Mouse (Mus musculus): ENCODE measurements at regions not wholly inside any gene's neighbourhood (a gene's known extent, or its start where the extent isn't known, plus 50 kb on each side); places are given as distances from the start of the nearest gene placed in this dataset.

DNA sequence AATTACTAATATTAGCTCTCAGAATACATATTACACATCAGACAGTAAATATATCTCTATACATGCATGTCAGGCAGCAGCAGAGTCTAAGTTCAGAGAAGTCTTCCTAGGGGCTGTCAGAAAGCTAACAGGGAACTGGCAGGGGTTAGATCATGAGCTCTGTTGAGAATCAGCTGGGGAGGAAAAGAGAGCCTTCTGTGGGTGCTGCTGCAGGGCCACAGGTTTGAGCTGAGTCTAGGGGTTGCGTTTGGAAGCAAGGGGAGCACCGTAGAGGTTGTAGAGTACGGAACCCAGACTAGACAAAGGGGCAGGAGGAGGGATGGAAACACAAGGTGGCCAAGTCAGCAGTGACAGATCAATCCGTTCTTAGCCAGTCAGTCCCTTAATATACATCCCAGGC, 106.2 kb upstream of the Egln3 start:
- no peak overlapping the region for H3K9ac ChIP-seq
- H3K9me3 ChIP-seq = no peaks in the 10 kb centered on the region
- H3K4me2 ChIP-seq = no peak overlapping the region
- ATAC-seq (ENCODE audit: insufficient number of reproducible peaks, low FRiP score, low TSS enrichment, low read depth) = no peak
- WGBS = 86% methylated on average over 4 of the region's 4 CpGs
- H3K27ac ChIP-seq = no peak overlapping the region
- peaks cover 10% of the 10 kb centered on the region for H3K4me1 ChIP-seq
- no peaks in the 10 kb centered on the region for H3K36me3 ChIP-seq
- H3K4me3 ChIP-seq = no peak overlapping the region
- H3K27me3 ChIP-seq = peaks cover 3% of the 10 kb centered on the region

DNA sequence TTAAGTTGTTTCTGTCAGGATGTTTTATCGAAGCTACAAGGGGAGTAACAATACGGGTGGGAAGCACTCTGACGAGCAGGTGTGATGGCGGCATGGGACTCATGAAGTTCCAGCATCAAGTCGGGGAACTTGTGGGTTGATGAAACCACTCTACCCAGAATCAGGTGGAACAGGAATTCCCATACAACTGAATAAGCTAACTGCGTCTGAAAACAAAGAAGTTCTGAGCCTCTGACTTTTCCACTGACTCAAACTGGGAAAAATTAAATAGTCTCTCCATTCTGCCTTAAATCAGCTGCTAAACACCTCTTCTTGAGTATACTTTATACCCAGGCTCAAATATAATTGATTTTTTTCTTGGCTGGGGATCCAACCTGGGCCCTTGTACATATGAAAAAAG, 105.6 kb upstream of the Egln3 start:
- no peak overlapping the region for H3K27ac ChIP-seq
- ATAC-seq (ENCODE audit: insufficient number of reproducible peaks, low FRiP score, low TSS enrichment, low read depth) = no peak
- no peaks in the 10 kb centered on the region for H3K36me3 ChIP-seq
- H3K4me2 ChIP-seq = no peak overlapping the region
- no peaks in the 10 kb centered on the region for H3K9me3 ChIP-seq
- H3K9ac ChIP-seq = no peak overlapping the region
- H3K4me3 ChIP-seq = no peak overlapping the region
- peaks cover 3% of the 10 kb centered on the region for H3K27me3 ChIP-seq
- peaks cover 10% of the 10 kb centered on the region for H3K4me1 ChIP-seq
- WGBS = 82% methylated on average over 6 of the region's 6 CpGs

DNA sequence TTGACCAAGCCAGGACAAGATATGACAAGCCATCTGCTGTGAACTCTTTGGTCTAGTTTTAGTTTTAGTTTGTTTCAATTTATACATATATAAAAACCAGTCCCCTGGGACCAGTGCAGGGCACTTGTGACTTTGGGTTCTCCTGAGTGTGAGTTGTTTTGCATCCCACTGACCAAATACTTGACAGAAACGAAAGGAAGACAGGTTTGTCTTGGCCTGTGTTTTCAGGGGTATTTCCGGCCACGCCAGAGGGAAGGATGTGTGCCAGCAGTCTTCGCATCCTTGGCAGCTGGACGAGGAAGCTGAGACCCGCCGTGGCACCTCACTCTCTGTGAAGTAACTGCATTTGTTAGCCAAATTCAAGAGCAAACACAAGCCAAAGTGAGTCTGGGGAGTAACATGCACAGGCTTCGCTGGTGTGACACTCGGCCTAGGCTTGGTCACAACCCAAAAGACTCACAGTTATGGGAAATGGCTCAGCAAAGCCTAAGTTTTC, 101.5 kb upstream of the Egln3 start:
- no peak overlapping the region for H3K4me2 ChIP-seq
- H3K27ac ChIP-seq = no peak overlapping the region
- H3K36me3 ChIP-seq = no peaks in the 10 kb centered on the region
- no peak for ATAC-seq (ENCODE audit: insufficient number of reproducible peaks, low FRiP score, low TSS enrichment, low read depth)
- H3K4me3 ChIP-seq = no peak overlapping the region
- H3K9me3 ChIP-seq = no peaks in the 10 kb centered on the region
- WGBS = 86% methylated on average over 9 of the region's 9 CpGs
- no peaks in the 10 kb centered on the region for H3K4me1 ChIP-seq
- no peak overlapping the region for H3K9ac ChIP-seq
- H3K27me3 ChIP-seq = no peaks in the 10 kb centered on the region

DNA sequence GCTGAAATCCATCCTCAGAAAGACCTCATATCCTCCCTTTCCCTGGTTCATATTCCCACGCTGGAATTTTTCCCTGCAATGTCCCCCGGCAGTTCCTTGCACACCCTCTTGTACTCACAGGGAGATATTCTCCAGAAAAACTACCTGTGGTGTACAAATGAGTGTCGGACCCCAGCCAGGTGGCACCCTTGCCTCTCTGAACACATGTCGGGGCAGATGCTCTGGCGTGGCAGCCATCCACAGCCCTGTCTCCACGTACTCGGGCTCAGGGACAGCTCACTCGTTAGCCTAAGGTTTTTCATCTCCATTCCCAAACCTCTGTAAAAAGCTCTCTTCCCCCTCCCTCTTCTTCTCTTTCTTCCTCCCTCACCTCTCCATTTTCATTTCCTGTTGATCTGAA, 100.1 kb upstream of the Egln3 start:
- H3K4me3 ChIP-seq = no peak overlapping the region
- ATAC-seq (ENCODE audit: insufficient number of reproducible peaks, low FRiP score, low TSS enrichment, low read depth) = no peak
- no peak overlapping the region for H3K9ac ChIP-seq
- no peak overlapping the region for H3K27ac ChIP-seq
- no peaks in the 10 kb centered on the region for H3K9me3 ChIP-seq
- H3K36me3 ChIP-seq = no peaks in the 10 kb centered on the region
- H3K4me2 ChIP-seq = no peak overlapping the region
- 72% methylated on average over 8 of the region's 8 CpGs for WGBS
- no peaks in the 10 kb centered on the region for H3K27me3 ChIP-seq
- H3K4me1 ChIP-seq = no peaks in the 10 kb centered on the region

DNA sequence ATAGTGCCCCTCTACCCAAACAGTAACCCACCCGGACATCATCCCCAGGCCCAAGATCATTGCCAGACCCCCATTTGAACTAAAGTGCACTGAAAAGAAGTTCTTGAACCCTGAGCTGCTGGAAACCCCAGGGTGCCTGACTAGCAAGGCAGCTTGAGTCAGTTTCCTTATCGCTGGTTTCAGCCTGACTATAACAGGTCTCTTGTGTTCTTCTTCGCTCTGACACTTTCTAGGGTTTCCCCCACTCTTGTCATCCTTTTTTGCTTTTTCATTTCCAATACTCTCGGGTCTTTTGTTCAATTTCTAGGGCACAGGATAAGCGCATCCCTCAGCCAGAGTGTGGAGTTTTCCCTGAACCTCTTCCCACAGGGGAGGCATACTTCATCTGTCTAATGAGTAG, 95.8 kb upstream of the Egln3 start:
- no peak overlapping the region for H3K4me2 ChIP-seq
- no peaks in the 10 kb centered on the region for H3K4me1 ChIP-seq
- no peak overlapping the region for H3K4me3 ChIP-seq
- no peaks in the 10 kb centered on the region for H3K27me3 ChIP-seq
- WGBS = 66% methylated on average over 5 of the region's 5 CpGs
- H3K9ac ChIP-seq = no peak overlapping the region
- no peak for ATAC-seq (ENCODE audit: insufficient number of reproducible peaks, low FRiP score, low TSS enrichment, low read depth)
- no peaks in the 10 kb centered on the region for H3K9me3 ChIP-seq
- H3K27ac ChIP-seq = no peak overlapping the region
- H3K36me3 ChIP-seq = no peaks in the 10 kb centered on the region

DNA sequence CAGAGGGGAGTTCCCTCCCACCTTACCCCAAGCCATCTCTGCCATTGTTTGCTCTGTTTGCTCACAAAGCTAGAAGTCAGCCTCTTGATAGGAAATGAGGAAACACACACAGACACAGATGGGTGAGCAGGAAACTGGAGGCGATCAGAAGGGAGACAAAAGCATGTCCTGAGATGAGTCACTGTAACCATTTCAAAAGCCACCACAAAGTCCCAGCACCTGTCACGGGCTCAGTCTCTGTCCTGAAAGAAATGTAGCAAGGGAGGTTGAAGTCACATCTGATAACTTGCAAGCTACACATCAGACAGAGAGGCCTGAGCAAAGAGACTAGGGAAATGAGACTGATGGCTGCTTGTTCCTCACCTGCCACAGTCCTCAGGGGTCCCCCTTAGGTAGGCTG, 89.6 kb upstream of the Egln3 start:
- H3K27ac ChIP-seq = no peak overlapping the region
- no peak overlapping the region for H3K4me2 ChIP-seq
- no peaks in the 10 kb centered on the region for H3K27me3 ChIP-seq
- no peak overlapping the region for H3K4me3 ChIP-seq
- H3K9ac ChIP-seq = no peak overlapping the region
- no peak for ATAC-seq (ENCODE audit: insufficient number of reproducible peaks, low FRiP score, low TSS enrichment, low read depth)
- no peaks in the 10 kb centered on the region for H3K36me3 ChIP-seq
- WGBS = 78% methylated on average over 2 of the region's 2 CpGs
- H3K4me1 ChIP-seq = no peaks in the 10 kb centered on the region
- no peaks in the 10 kb centered on the region for H3K9me3 ChIP-seq

DNA sequence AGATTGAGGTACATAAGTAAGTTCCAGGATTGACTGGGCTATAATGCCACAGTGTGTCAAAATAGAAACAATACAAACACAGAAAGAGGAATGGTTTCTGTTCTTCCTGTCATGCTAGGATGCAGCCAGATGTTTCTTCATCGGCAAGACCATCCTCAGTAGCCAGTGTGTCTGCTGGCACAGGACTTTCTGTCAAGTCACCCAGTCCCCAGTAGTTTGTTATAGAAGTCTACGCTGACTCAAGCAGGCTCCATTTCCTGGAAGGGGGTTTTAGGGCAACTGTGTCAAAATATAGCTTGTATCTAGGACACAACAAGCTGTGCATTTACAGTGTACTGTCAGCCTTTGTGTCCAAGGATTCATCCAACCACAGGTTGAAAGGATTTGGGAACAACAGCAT, 86.7 kb upstream of the Egln3 start:
- H3K27me3 ChIP-seq = no peaks in the 10 kb centered on the region
- no peak for ATAC-seq (ENCODE audit: insufficient number of reproducible peaks, low FRiP score, low TSS enrichment, low read depth)
- H3K4me3 ChIP-seq = no peak overlapping the region
- no peaks in the 10 kb centered on the region for H3K36me3 ChIP-seq
- WGBS = 87% methylated on average over 2 of the region's 2 CpGs
- peaks cover 11% of the 10 kb centered on the region; the same call in 1 of the 2 replicates for H3K4me1 ChIP-seq
- no peak overlapping the region for H3K27ac ChIP-seq
- no peak overlapping the region for H3K9ac ChIP-seq
- no peaks in the 10 kb centered on the region for H3K9me3 ChIP-seq
- H3K4me2 ChIP-seq = no peak overlapping the region

DNA sequence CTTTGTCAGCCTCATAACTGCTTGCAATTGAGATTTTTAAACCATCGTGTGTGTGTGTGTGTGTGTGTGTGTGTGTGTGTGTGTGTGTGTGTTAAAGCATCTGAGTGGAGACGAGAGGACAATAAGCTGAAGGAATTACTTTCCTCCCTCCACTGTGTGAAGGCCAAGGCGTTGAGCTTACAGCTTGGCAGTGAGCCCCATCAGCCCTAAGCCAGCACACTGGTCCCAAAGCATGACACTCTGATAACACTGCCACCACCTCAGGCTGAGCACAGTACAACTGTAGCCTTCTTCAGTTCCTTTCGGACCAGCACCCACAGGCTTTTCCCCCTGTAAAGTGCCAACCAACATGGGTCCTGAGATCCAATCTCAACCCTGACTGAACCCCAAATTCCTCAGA, 85.1 kb upstream of the Egln3 start:
- 76% methylated on average over 4 of the region's 4 CpGs for WGBS
- Histone ChIP-seq H3K4me3 (no peak overlapping the region), H3K9ac (no peak overlapping the region), H3K36me3 (no peaks in the 10 kb centered on the region), H3K27ac (no peak overlapping the region), H3K4me2 (no peak overlapping the region), H3K4me1 (peaks cover 11% of the 10 kb centered on the region; the same call in 1 of the 2 replicates), H3K27me3 (no peaks in the 10 kb centered on the region), H3K9me3 (no peaks in the 10 kb centered on the region)
- ATAC-seq (ENCODE audit: insufficient number of reproducible peaks, low FRiP score, low TSS enrichment, low read depth) = no peak

DNA sequence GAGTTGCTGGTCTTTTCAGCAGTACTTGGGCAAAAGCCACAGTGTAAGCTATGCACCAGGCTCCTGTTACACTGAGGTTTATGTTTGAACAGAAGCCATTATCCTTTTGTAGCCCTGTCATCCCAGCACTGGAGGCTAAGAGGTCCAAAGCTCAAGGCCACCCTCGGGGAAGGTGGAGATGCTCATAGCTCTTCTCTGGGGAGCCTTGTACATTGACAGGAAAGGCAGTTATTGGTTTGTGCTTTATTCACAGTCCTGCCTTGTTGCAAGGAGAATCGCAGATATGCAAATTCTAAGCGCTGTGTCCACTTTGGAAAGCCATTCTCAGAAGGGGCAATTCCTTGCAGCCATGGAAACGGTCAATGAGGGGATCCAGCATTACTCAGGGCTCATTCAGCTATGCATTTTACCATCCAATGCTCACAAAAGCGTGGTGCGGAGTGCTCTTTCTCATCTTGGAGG, 84.4 kb upstream of the Egln3 start:
- Histone ChIP-seq H3K4me1 (peaks cover 11% of the 10 kb centered on the region; the same call in 1 of the 2 replicates), H3K27me3 (no peaks in the 10 kb centered on the region), H3K9ac (no peak overlapping the region), H3K4me2 (no peak overlapping the region), H3K27ac (no peak overlapping the region), H3K36me3 (no peaks in the 10 kb centered on the region), H3K4me3 (no peak overlapping the region), H3K9me3 (no peaks in the 10 kb centered on the region)
- 81% methylated on average over 6 of the region's 6 CpGs for WGBS
- ATAC-seq (ENCODE audit: insufficient number of reproducible peaks, low FRiP score, low TSS enrichment, low read depth) = no peak

DNA sequence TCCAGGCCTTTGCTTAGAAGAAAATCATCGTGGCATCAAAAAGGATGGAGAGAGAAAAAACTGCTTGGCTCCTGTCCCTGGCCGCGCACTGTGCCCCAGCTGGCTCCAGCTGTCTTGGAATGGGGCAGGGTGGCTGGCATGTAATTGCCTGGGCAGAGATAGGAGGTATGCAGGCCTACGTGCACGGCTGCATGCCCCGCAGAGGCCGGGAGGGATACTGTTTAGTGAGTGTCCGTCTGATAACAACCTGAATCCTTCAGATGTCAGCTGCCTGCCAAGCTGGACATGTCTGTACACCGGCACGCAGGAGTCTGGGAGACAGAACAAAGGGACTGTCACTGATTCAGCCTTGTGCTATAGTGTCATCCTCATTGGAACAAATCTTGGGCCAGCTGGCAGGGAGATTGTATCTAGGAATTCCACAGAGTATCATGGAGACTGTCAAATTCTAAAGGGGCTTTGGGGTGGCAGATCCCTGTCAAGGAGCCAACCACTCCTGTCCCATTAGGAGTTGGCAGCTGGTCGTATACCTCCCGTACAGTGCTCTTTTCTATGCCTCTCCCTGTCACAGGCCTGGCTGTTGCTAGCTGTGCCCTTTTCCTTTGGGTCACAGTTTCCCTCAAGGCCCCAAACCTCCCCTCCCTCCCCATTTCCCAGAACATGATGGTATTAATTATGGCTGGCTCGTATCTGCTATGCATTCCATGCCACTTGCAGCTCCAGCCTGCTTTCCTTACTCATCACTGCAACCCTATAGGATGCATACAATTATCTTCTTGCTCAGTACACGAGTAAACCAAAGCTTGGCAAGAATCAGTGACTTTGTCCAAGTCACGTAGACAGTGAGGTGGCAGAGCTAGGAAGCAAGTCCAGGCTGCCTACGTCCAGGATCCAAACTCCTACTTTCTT, 83.5 kb upstream of the Egln3 start:
- no peak overlapping the region for H3K9ac ChIP-seq
- H3K27ac ChIP-seq = peak overlapping the region; percentile 28; the same call in 1 of the 2 replicates
- H3K4me3 ChIP-seq = no peak overlapping the region
- whole genome bisulfite sequencing = 56% methylated on average over 16 of the region's 16 CpGs
- H3K4me1 ChIP-seq = peaks cover 11% of the 10 kb centered on the region; the same call in 1 of the 2 replicates
- no peak overlapping the region for H3K4me2 ChIP-seq
- H3K27me3 ChIP-seq = no peaks in the 10 kb centered on the region
- H3K36me3 ChIP-seq = no peaks in the 10 kb centered on the region
- peak; percentile 22; the same call in 1 of the 2 replicates for ATAC-seq (ENCODE audit: insufficient number of reproducible peaks, low FRiP score, low TSS enrichment, low read depth)
- H3K9me3 ChIP-seq = no peaks in the 10 kb centered on the region

DNA sequence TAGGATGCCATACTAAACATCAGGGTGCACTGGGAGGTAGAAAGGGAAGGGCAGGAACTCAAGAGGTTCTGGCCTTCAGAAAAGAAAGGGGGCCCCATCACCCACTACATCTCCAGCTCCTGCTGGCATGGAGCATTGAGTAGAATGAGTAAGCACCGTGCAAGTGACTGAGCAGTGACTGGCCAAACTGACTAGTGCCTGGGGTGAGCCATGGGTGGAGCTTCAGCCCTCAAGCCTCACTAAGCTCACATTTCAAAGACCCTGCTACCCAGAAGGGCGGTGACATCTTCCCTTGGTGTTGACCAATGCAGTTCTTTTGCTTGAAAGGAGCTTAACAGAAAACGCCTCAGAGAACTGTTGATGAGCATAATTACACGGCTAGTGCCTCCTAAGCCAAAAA, 80.0 kb upstream of the Egln3 start:
- Histone ChIP-seq H3K9me3 (no peaks in the 10 kb centered on the region), H3K4me2 (no peak overlapping the region), H3K36me3 (no peaks in the 10 kb centered on the region), H3K4me1 (peaks cover 11% of the 10 kb centered on the region; the same call in 1 of the 2 replicates), H3K4me3 (no peak overlapping the region), H3K9ac (no peak overlapping the region), H3K27ac (no peak overlapping the region), H3K27me3 (no peaks in the 10 kb centered on the region)
- WGBS = 29% methylated on average over 4 of the region's 4 CpGs
- ATAC-seq (ENCODE audit: insufficient number of reproducible peaks, low FRiP score, low TSS enrichment, low read depth) = no peak

DNA sequence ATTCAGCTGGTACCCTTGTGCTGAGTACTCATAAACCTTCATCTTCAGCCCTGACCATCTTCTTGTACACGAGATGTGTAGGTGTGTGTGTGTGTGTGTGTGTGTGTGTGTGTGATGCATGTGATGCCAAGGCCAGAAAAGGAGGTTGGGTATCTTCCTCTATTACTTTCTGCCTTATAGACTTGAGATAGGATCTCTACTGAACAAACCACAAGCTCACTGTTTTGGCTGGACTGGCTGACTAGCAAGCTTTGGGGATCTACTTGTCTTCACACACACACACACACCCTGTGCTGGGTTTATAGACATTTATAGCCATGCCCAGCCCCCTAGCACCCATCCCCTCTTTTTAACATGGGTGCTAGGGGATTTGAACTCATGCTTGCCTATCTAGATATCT, 79.4 kb upstream of the Egln3 start:
- Histone ChIP-seq H3K4me1 (peaks cover 11% of the 10 kb centered on the region; the same call in 1 of the 2 replicates), H3K4me2 (no peak overlapping the region), H3K9me3 (no peaks in the 10 kb centered on the region), H3K27ac (no peak overlapping the region), H3K9ac (no peak overlapping the region), H3K4me3 (no peak overlapping the region), H3K27me3 (no peaks in the 10 kb centered on the region), H3K36me3 (no peaks in the 10 kb centered on the region)
- ATAC-seq (ENCODE audit: insufficient number of reproducible peaks, low FRiP score, low TSS enrichment, low read depth) = no peak
- WGBS = 75% methylated on average over 1 of the region's 1 CpGs
